Mouse (Mus musculus) forebrain, embryonic 12.5 days (tissue): ENCODE measurements at regions not wholly inside any gene's neighbourhood (a gene's known extent, or its start where the extent isn't known, plus 50 kb on each side); places are given as distances from the start of the nearest gene placed in this dataset.
A peak's percentile ranks its signal among the peaks of the same experiment; 100 is the strongest.

ENCODE experiments used
- ATAC-seq: fragments of 200-750 bp; cut with Nextera tagmentation; 2 replicates; pipeline ENCODE4 v1.8.0; 2017; ENCODE audit warnings: moderate TSS enrichment; ENCODE audit not compliant: low FRiP score
- H3K27ac ChIP-seq: fragments of 300-500 bp; sonication (generic); 2 replicates; pipeline ENCODE4 v1.5.1; 2016; ENCODE audit warnings: mild to moderate bottlenecking
- H3K27me3 ChIP-seq: fragments of 300-500 bp; sonication (generic); 2 replicates; pipeline ENCODE4 v1.6.1; 2016; ENCODE audit warnings: mild to moderate bottlenecking
- H3K36me3 ChIP-seq: fragments of 300-500 bp; sonication (generic); replicated peaks from 2 replicates; pipeline ENCODE4 v1.6.1; 2016; ENCODE audit warnings: mild to moderate bottlenecking
- H3K4me1 ChIP-seq: fragments of 300-500 bp; sonication (generic); 2 replicates; pipeline ENCODE4 v1.6.1; 2016
- H3K4me2 ChIP-seq: fragments of 300-500 bp; sonication (generic); 2 replicates; pipeline ENCODE4 v1.6.1; 2016; ENCODE audit warnings: mild to moderate bottlenecking, moderate library complexity
- H3K4me3 ChIP-seq: fragments of 300-500 bp; sonication (generic); replicated peaks from 2 replicates; pipeline ENCODE4 v1.5.1; 2016; ENCODE audit warnings: mild to moderate bottlenecking
- H3K9ac ChIP-seq: fragments of 300-500 bp; sonication (generic); 2 replicates; pipeline ENCODE4 v1.6.1; 2016; ENCODE audit warnings: mild to moderate bottlenecking
- H3K9me3 ChIP-seq: fragments of 300-500 bp; sonication (generic); 2 replicates; pipeline ENCODE4 v1.6.1; 2016
- WGBS: fragments of 180-500 bp; shearing (Covaris S2); methylation state at CpG from one replicate; pipeline ENCODE4 v1.1.7; 2016; 5-methylcytosine and 5-hydroxymethylcytosine counted together

DNA sequence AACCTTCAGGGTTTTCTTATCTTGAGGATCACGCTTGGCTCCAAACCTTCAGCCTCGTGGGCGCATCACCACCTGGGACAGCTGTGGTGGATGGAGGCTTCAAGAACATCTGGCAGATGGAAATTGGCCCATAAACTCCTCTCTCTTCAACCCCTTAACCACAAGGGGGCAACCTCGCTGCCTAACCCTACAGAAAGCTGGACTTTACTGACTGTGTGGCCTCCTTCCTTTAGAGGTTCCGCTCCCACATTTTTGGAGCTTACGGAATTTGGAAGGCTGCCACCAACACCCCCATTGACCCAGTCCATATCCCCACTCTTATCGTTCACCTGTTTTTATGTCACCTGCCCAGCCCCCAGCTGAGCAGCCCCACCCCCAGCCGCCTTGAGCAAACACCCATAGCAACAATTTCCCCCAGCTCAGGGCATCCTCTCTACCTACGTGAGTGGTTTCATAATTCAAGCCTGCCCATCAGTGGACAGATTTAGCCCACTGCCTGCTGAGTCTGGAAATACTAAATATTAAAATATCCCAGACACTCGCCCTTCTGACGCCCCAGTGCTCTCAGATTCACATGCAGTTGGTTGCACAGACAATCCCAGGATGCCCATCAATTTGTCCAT, 167.0 kb upstream of the Slc22a22 start:
- Histone ChIP-seq H3K36me3 (no peaks in the 10 kb centered on the region), H3K27ac (no peak overlapping the region), H3K27me3 (no peaks in the 10 kb centered on the region), H3K4me1 (peaks cover 6% of the 10 kb centered on the region; the same call in 1 of the 2 replicates), H3K4me2 (no peak overlapping the region), H3K4me3 (no peak overlapping the region), H3K9ac (no peak overlapping the region), H3K9me3 (no peaks in the 10 kb centered on the region)
- no peak for ATAC-seq
- WGBS = 66% methylated on average over 11 of the region's 11 CpGs

GRCm38 (mm10) chr15:57639115-57639514, 161.7 kb upstream of the Slc22a22 start:
- Histone ChIP-seq H3K4me1 (no peaks in the 10 kb centered on the region), H3K27ac (no peak overlapping the region), H3K9me3 (no peaks in the 10 kb centered on the region), H3K36me3 (no peaks in the 10 kb centered on the region), H3K4me3 (no peak overlapping the region), H3K27me3 (no peaks in the 10 kb centered on the region), H3K9ac (no peak overlapping the region), H3K4me2 (no peak overlapping the region)
- no peak for ATAC-seq
- WGBS = 77% methylated on average over 7 of the region's 7 CpGs

GRCm38 (mm10) chr15:57633067-57633466, 155.6 kb upstream of the Slc22a22 start:
- no peak for ATAC-seq
- no peaks in the 10 kb centered on the region for H3K27me3 ChIP-seq
- H3K9ac ChIP-seq = no peak overlapping the region
- no peak overlapping the region for H3K4me3 ChIP-seq
- 85% methylated on average over 3 of the region's 3 CpGs for WGBS
- H3K36me3 ChIP-seq = no peaks in the 10 kb centered on the region
- H3K4me2 ChIP-seq = no peak overlapping the region
- no peak overlapping the region for H3K27ac ChIP-seq
- no peaks in the 10 kb centered on the region for H3K9me3 ChIP-seq
- no peaks in the 10 kb centered on the region for H3K4me1 ChIP-seq

- H3K4me3 ChIP-seq = no peak overlapping the region
- H3K27ac ChIP-seq = no peak overlapping the region
- no peaks in the 10 kb centered on the region for H3K27me3 ChIP-seq
- no peak overlapping the region for H3K9ac ChIP-seq
- no peak for ATAC-seq
- 82% methylated on average over 8 of the region's 8 CpGs for WGBS
- no peaks in the 10 kb centered on the region for H3K36me3 ChIP-seq
- H3K4me1 ChIP-seq = no peaks in the 10 kb centered on the region
- no peaks in the 10 kb centered on the region for H3K9me3 ChIP-seq
- no peak overlapping the region for H3K4me2 ChIP-seq
These were observed 155.1 kb upstream of the Slc22a22 start for GRCm38 (mm10) chr15:57632537-57632936.

- H3K27me3 ChIP-seq = no peaks in the 10 kb centered on the region
- H3K4me1 ChIP-seq = no peaks in the 10 kb centered on the region
- H3K4me3 ChIP-seq = no peak overlapping the region
- H3K4me2 ChIP-seq = no peak overlapping the region
- no peaks in the 10 kb centered on the region for H3K36me3 ChIP-seq
- WGBS = 88% methylated on average over 6 of the region's 6 CpGs
- no peak for ATAC-seq
- no peak overlapping the region for H3K9ac ChIP-seq
- H3K9me3 ChIP-seq = no peaks in the 10 kb centered on the region
- no peak overlapping the region for H3K27ac ChIP-seq
These were observed 141.0 kb upstream of the Slc22a22 start for GRCm38 (mm10) chr15:57618466-57618865.

DNA sequence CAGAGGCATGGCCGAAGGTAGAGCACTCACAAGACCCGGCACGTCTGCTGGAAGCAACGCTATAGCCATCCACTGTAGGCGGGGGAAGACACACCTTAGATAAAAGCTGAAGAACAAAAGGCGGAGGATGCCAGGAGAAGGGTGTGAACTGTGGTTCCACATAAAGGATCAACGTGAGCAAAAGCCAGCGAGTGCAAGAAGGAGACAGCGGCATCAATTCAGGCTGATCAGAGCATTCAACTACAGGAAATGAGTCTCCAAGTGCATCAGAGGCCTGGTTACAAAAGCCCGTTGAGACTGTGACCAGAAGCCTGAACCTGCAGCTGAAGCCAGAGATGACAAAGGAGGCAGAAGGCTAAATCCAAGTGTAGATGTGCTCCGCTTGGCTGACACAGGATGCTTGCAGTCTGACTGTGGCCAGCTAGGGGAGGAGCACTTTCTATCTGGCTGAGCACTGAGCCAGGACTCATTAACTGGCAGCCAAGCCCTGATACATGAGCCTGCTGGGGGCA, 139.5 kb upstream of the Slc22a22 start:
- Histone ChIP-seq H3K36me3 (no peaks in the 10 kb centered on the region), H3K27ac (no peak overlapping the region), H3K4me3 (no peak overlapping the region), H3K9me3 (no peaks in the 10 kb centered on the region), H3K4me1 (no peaks in the 10 kb centered on the region), H3K9ac (no peak overlapping the region), H3K4me2 (no peak overlapping the region), H3K27me3 (no peaks in the 10 kb centered on the region)
- ATAC-seq = no peak
- 74% methylated on average over 11 of the region's 11 CpGs for WGBS

- Histone ChIP-seq H3K4me2 (no peak overlapping the region), H3K36me3 (no peaks in the 10 kb centered on the region), H3K27ac (no peak overlapping the region), H3K4me1 (no peaks in the 10 kb centered on the region), H3K9ac (no peak overlapping the region), H3K4me3 (no peak overlapping the region), H3K27me3 (no peaks in the 10 kb centered on the region), H3K9me3 (no peaks in the 10 kb centered on the region)
- no peak for ATAC-seq
- 100% methylated on average over 2 of the region's 2 CpGs for WGBS
These were observed 132.6 kb upstream of the Slc22a22 start for GRCm38 (mm10) chr15:57610006-57610405.

DNA sequence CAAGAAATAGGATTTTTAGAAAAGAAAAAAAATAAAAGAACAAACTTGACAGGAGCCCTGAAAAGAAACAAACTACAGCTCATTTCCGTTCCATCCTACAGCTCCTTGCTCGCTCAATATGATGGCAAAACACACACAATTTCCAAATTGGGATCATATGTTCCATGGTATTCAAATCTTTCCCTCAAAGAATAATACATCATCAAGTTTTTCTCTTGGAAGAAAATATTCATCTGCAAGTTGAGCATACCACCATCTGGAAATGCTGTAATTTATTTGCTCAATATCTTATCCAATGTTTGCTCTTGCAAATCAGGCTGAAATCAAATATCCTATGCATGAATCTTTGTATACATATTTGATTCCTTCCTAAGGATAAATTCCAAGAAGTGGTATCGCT, 131.1 kb upstream of the Slc22a22 start:
- no peaks in the 10 kb centered on the region for H3K4me1 ChIP-seq
- no peak overlapping the region for H3K4me3 ChIP-seq
- no peak overlapping the region for H3K27ac ChIP-seq
- H3K9me3 ChIP-seq = no peaks in the 10 kb centered on the region
- H3K4me2 ChIP-seq = no peak overlapping the region
- H3K9ac ChIP-seq = no peak overlapping the region
- H3K27me3 ChIP-seq = no peaks in the 10 kb centered on the region
- no peaks in the 10 kb centered on the region for H3K36me3 ChIP-seq
- WGBS = 89% methylated on average over 3 of the region's 3 CpGs
- no peak for ATAC-seq

GRCm38 (mm10) chr15:57600562-57600961, 123.1 kb upstream of the Slc22a22 start:
- Histone ChIP-seq H3K4me1 (no peaks in the 10 kb centered on the region), H3K4me2 (no peak overlapping the region), H3K36me3 (no peaks in the 10 kb centered on the region), H3K9me3 (no peaks in the 10 kb centered on the region), H3K27ac (no peak overlapping the region), H3K4me3 (no peak overlapping the region), H3K27me3 (no peaks in the 10 kb centered on the region), H3K9ac (no peak overlapping the region)
- WGBS = 17% methylated on average over 6 of the region's 6 CpGs
- peak; percentile 81 for ATAC-seq

GRCm38 (mm10) chr15:57593326-57594004, 116.0 kb upstream of the Slc22a22 start:
- Histone ChIP-seq H3K27ac (no peak overlapping the region), H3K27me3 (no peaks in the 10 kb centered on the region), H3K9me3 (no peaks in the 10 kb centered on the region), H3K4me1 (peaks cover 20% of the 10 kb centered on the region), H3K4me2 (no peak overlapping the region), H3K9ac (no peak overlapping the region), H3K36me3 (no peaks in the 10 kb centered on the region), H3K4me3 (no peak overlapping the region)
- no peak for ATAC-seq
- 86% methylated on average over 4 of the region's 4 CpGs for WGBS

DNA sequence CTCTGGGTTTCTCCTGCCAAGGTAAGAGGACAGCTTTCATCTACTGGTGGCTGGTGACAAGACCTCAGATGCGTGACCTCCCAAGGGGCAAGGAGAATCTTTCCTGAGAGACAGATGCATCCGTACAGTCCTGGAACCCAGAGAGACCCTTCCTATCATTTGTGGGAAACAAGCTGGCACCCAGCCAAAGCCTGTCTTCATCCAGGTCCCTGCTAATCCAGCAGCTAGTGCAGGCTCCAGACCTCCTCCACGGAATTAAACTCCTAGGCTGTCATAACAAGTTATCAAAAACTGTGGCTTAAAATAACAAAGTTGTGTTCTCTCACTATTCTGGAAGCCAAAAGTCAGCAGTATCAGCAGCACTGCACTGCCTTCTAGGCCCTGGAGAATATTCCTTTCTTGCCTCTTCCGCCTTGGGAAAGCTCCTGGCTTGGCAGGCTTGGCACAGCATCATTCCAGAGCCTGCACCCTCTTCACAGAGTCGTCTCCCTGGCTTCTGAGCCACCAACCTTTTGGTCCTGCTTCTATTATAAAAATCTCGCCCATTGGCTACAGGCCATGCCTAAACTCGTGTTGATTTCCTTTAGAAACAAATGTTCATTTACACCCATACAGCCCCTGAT, 113.3 kb upstream of the Slc22a22 start:
- 56% methylated on average over 7 of the region's 7 CpGs for WGBS
- H3K9ac ChIP-seq = no peak overlapping the region
- no peaks in the 10 kb centered on the region for H3K27me3 ChIP-seq
- no peak overlapping the region for H3K4me2 ChIP-seq
- H3K4me1 ChIP-seq = peaks cover 20% of the 10 kb centered on the region
- peak overlapping the region; percentile 37; the same call in 1 of the 2 replicates for H3K27ac ChIP-seq
- no peak; the same call in 1 of the 2 replicates for ATAC-seq
- H3K9me3 ChIP-seq = no peaks in the 10 kb centered on the region
- no peak overlapping the region for H3K4me3 ChIP-seq
- no peaks in the 10 kb centered on the region for H3K36me3 ChIP-seq

DNA sequence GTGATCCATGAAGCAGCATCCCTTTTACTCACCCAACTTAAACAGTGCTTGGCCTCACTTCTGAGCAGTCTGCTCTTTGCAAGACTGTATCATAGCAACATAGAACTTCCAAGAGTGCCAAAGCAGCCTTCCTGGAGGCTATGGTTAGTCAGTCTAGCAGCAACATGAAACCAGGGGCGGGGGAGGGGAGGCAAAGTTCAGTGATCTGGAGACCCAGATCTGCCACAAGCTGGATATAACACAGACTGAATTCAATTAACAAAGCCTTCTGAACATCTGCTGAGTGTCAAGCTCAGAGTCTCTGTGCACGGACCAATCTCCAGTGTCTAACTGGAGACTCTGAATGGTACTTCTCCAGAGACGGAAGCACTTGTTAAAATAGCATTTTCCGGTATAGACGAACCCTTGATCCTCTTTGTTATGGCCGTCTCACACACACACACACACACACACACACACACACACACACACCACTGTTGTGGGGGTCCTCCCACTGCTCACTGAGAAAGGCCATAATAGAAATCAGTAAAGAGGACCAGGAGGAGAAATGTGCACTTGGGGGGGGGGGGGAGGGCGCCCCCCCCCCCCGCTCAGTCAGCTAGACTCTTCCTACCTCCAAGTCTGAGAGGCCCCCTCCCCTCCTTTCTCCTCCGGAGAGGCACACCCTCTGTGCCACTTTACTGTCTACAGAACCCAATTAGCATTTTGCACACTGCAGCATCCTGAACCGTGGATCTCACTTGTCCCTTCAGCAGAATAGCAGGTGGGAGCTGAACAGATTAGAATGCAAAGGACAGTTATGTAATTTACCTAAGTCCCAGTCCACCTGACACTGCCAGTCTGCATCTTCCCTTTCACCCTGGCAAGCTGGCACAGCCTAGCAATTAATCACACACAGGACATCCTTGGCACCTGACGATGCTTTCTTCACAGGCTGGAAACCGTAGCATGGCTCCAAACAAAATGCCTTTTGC, 112.3 kb upstream of the Slc22a22 start:
- no peak overlapping the region for H3K4me3 ChIP-seq

More for the DNA sequence above, 112.3 kb upstream of the Slc22a22 start:
- 32% methylated on average over 10 of the region's 12 CpGs for WGBS
- peak; percentile 71 for ATAC-seq
- peak overlapping the region; percentile 38 for H3K4me2 ChIP-seq
- no peak overlapping the region for H3K9ac ChIP-seq
- no peaks in the 10 kb centered on the region for H3K36me3 ChIP-seq
- H3K9me3 ChIP-seq = no peaks in the 10 kb centered on the region
- no peaks in the 10 kb centered on the region for H3K27me3 ChIP-seq
- H3K4me1 ChIP-seq = peaks cover 20% of the 10 kb centered on the region
- H3K27ac ChIP-seq = peak overlapping the region; percentile 50; the same call in 1 of the 2 replicates
